Mouse (Mus musculus): ENCODE measurements at regions not wholly inside any gene's neighbourhood (a gene's known extent, or its start where the extent isn't known, plus 50 kb on each side); places are given as distances from the start of the nearest gene placed in this dataset.

GRCm38 (mm10) chr3:156105788-156106187, 455.8 kb upstream of the Negr1 start:
- no peak for TF ChIP-seq POLR2A (IDR thresholded peaks at IDR 0.05; ENCODE audit: extremely low read depth, insufficient read depth, low read length)
- no peak for TF ChIP-seq CTCF (IDR thresholded peaks at IDR 0.05; ENCODE audit: low read depth, low read length)

All from liver, adult 2 months (tissue).